Mouse (Mus musculus): Measurements from ENCODE around the gene Cog1.
"Not testable (repeated sequence)": the region's sequence is repeated elsewhere in the genome, so short reads cannot be mapped to it uniquely, and the experiment has no call there.

The Cog1 gene

GRCm38 (mm10) chr11:113631302-113631701 is 17.7 kb upstream of the Cog1 start:
- no peak for DNase-seq (ENCODE audit: low read depth in 1 of 2, low spot score in 2 of 2)

GRCm38 (mm10) chr11:113631862-113632261 is 17.1 kb upstream of the Cog1 start:
- DNase-seq (ENCODE audit: low read depth in 1 of 2, low spot score in 2 of 2): no peak

DNA sequence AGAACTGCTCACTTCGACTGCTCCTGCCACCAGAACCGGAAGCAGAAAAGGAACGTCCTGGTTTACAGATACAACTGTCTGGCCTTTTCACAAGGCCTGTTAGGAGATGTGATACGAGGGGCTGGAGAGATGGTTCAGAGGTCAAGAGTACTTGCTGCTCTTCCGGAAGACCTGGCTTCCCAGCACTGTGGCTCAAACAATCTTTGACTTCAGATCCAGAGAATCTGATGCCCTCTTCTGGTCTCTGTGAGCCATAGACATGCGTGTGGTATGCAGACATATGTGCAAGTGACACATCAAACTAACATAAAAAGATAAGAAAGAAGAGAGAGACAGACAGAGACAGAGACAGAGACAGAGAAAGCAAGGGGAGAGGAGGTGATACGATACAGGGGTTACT is 16.7 kb upstream of the Cog1 start:
- no peak for DNase-seq (ENCODE audit: low read depth in 1 of 2, low spot score in 2 of 2)

DNA sequence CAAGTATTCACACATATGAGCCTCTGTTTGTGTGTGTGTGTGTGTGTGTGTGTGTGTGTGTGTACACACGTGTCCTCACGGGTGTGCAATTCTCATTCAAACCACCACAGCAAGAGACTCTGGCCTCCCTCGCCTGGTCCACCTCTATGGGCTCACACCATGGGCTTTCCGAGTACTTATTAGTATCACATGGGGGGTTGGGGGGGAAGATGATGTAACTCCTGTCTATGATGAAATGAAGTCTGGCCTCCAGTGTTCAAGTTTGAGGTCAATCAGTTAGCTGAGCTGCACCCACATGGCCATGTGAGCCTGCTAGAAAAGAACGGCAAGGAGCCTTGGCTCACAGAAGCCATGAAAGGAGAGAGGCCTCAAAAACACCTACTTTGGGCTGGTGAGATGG is 15.6 kb upstream of the Cog1 start:
- DNase-seq (ENCODE audit: low read depth in 1 of 2, low spot score in 2 of 2): no peak

DNA sequence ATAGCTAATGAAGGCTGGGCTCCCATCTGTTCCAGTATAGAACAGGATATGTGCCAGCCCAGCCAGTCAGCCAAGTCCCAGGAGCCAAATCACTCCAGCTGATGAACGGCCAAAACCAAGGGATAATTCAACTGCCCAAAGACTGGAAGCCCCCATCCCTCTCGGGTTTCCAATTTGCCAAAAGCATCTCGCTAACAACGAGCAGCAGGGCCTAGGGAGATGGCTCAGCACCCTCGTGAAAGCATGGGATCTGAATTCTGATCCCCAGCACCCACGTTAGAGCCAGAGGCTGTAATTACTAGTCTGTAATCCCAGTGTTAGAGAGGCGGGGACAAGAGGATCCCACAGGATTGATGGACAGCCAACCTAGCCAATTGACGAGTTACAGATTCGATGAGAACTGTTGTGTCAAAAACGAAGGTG is 14.3 kb upstream of the Cog1 start:
- DNase-seq (ENCODE audit: low read depth in 1 of 2, low spot score in 2 of 2): no peak

GRCm38 (mm10) chr11:113638680-113639079 is 10.3 kb upstream of the Cog1 start:
- DNase-seq (ENCODE audit: low read depth in 1 of 2, low spot score in 2 of 2): no peak

GRCm38 (mm10) chr11:113645181-113645580 is 3.8 kb upstream of the Cog1 start:
- no peak for DNase-seq (ENCODE audit: low read depth in 1 of 2, low spot score in 2 of 2)

- DNase-seq (ENCODE audit: low read depth in 1 of 2, low spot score in 2 of 2): peak; percentile 40 to 67
Observed at GRCm38 (mm10) chr11:113648152-113648551, 817 bp upstream of the Cog1 start.

DNA sequence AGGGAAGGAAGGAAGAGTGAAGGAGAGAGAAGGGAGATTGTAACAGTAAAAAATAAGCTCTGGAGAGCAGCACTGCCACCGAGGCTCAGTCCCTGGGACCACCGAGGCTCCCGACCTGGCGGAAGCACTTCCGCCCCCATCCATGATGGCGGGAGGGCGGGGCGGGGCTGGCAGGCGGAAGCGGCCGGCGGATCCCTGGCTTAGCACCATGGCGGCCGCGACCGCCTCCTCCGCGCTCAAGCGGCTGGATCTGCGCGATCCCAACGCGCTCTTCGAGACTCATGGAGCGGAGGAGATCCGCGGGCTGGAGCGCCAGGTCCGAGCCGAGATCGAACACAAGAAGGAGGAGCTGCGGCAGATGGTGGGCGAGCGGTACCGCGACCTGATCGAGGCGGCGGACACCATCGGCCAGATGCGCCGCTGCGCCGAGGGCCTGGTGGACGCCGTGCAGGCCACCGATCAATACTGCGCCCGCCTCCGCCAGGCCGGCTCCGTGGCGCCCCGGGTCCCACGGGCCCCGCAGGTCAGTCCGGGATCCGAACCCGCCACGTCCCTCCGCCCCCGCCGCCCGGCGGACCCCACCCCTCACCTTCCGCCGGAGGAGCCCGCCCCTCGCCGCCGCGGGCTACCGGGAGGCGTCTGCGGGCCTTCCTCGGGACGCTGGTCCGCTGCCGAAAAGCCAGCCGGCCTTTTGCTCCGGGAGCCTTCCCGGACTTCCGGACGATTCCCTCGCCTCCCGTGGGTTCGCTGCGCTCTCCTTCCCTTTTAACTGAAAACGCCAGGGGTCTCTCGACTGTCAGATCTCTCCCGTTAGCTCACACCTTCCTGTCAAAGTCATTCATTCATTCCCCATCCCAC is 613 bp downstream of the Cog1 start, which contains the start of gene Slc39a11:
TSS of gene Slc39a11 (minus strand) at position 727 of the 858 bp plus-strand sequence.
- DNase-seq (ENCODE audit: low read depth in 1 of 2, low spot score in 2 of 2): peak in 1 of 2 experiments; percentile 41

- no peak for DNase-seq (ENCODE audit: low read depth in 1 of 2, low spot score in 2 of 2)
Observed at GRCm38 (mm10) chr11:113651206-113651906, 2.4 kb downstream of the Cog1 start.

DNA sequence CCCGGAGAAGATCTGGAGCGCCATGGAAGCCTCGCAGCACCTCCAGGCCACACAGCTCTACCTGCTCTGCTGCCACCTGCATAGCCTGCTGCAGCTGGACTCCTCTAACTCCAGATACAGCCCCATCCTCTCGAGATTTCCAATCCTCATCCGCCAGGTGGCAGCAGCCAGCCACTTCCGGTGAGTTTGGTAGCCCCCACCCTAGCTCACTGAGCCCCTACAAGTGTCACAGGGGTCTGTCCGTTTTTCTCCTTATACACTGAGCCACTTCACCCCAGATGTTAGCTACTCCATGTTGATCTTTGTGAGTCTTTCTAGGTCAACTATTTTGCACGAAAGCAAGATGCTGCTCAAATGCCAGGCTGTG is 2.9 kb downstream of the Cog1 start:
- DNase-seq (ENCODE audit: low read depth in 1 of 2, low spot score in 2 of 2): no peak

DNA sequence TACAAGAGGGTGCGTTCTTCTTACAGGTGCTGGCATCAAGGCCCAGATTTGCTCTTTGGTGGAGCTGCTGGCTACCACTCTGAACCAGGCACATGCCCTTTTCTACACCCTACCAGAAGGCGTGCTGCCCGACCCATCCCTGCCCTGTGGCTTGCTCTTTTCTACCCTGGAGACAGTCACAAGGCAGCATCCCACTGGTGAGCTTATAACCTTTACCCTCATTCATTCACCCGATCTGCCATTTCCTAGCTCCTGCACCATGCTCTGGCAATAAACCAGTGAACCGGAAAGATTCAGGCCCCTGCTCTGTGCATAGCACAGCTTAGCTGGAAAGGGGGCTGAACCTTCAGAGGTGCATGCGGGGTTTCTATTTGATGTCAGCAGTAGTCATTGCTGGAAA is 3.5 kb downstream of the Cog1 start:
- no peak for DNase-seq (ENCODE audit: low read depth in 1 of 2, low spot score in 2 of 2)

- no peak for DNase-seq (ENCODE audit: low read depth in 1 of 2, low spot score in 2 of 2)
Observed at GRCm38 (mm10) chr11:113654105-113654504, 5.1 kb downstream of the Cog1 start.

GRCm38 (mm10) chr11:113654561-113655270 is 5.7 kb downstream of the Cog1 start:
- no peak for DNase-seq (ENCODE audit: low read depth in 1 of 2, low spot score in 2 of 2)

DNA sequence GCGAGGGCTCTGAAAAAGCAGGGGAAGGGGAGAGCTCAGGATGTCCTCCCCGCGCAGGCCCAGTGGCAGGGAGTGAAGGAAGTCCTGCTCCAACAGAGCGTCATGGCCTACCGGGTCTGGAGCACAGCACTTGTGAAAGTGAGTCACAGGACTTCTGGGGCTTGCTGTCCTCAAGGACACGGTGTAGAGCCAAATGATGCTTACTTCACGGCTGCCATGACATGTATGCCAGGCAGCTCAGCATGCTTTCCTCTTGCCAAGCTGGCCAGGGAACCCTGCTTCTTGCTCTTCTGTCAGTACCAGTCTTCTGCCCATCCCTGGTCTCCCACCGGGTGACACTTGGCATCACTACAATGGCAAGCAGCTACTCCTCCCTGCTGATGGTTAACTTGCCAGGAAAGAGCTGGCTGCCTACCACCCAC is 7.6 kb downstream of the Cog1 start:
- DNase-seq (ENCODE audit: low read depth in 1 of 2, low spot score in 2 of 2): no peak

DNA sequence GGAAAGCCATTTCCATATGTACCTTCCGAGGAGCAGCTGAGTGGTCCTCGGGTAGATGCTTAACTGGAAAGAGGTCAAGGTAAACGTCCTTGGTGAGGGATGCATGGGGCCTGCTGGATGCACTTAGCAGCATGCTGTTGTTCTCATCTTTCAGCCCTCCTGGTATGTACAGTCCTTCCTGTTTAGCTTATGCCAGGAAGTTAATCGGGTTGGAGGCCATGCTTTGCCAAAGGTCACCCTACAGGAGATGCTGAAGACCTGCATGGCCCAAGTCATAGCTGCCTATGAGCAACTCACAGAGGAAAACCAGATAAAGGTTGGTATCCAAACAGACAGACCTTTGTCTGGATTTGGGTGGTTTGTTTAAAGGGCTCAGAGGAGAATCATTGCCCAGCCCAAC is 8.3 kb downstream of the Cog1 start:
- no peak for DNase-seq (ENCODE audit: low read depth in 1 of 2, low spot score in 2 of 2)

DNA sequence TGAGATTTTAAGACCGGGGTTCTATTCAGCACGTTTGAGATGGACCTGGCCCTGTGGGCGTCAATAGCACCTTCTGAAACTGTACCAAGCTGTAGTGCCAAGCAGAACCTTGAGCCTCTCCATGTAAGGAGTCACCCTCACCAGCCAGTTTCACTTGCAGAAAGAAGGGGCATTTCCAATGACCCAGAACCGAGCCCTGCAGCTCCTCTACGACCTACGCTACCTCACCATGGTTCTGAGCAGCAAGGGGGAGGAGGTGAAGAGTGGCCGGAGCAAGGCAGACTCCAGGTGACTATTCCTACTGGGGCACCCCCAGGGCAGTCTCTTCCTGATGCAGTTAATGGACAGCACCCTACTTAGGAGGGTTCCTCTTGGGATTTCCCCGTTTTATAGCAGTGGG is 9.3 kb downstream of the Cog1 start:
- no peak for DNase-seq (ENCODE audit: low read depth in 1 of 2, low spot score in 2 of 2)

DNA sequence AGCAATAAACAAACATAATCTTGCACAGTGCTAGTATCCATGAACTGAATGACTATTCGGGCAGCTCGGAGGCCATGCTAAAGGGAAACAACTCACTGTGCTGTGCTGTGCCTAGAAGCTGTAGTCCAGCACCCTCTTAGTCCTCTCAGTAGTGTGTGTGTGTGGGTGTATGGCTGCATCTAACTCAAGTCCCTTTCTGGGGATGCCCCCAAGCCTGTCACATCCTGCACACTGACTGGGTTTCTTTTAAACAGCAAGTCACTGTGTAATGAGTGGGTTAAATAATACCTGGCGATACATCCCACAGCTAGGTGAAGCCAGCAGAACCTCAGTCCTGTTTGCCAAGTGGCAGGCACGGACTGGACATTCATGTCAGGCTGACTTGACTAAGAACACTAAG is 9.8 kb downstream of the Cog1 start:
- no peak for DNase-seq (ENCODE audit: low read depth in 1 of 2, low spot score in 2 of 2)

GRCm38 (mm10) chr11:113660213-113660612 is 11.2 kb downstream of the Cog1 start:
- DNase-seq (ENCODE audit: low read depth in 1 of 2, low spot score in 2 of 2): not testable (repeated sequence)

- no peak for DNase-seq (ENCODE audit: low read depth in 1 of 2, low spot score in 2 of 2)
Observed at GRCm38 (mm10) chr11:113660940-113661339, 12.0 kb downstream of the Cog1 start.

GRCm38 (mm10) chr11:113661835-113662351 is 12.9 kb downstream of the Cog1 start:
- DNase-seq (ENCODE audit: low read depth in 1 of 2, low spot score in 2 of 2): no peak

DNA sequence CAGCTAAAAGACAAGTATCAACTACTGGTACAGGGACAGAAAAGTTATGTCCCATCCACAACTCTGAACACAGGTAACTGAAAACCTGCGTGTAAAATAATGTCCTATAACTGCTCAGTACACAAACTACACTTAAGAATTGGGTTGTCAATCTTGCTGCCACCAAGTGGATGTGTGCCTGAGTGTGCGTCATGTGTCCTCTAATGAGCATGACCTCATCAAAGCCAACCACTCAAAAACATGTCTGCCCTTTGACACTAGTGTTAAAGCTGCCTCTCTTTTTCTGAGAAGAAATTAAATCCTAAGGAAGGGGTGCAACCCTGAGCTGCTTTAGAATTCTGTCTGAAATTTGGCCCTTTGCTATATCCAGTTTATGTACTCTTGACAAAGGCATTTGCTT is 15.3 kb downstream of the Cog1 start:
- no peak for DNase-seq (ENCODE audit: low read depth in 1 of 2, low spot score in 2 of 2)
